Mouse (Mus musculus): ENCODE data around the gene Hif3a.

Gene Hif3a

DNA sequence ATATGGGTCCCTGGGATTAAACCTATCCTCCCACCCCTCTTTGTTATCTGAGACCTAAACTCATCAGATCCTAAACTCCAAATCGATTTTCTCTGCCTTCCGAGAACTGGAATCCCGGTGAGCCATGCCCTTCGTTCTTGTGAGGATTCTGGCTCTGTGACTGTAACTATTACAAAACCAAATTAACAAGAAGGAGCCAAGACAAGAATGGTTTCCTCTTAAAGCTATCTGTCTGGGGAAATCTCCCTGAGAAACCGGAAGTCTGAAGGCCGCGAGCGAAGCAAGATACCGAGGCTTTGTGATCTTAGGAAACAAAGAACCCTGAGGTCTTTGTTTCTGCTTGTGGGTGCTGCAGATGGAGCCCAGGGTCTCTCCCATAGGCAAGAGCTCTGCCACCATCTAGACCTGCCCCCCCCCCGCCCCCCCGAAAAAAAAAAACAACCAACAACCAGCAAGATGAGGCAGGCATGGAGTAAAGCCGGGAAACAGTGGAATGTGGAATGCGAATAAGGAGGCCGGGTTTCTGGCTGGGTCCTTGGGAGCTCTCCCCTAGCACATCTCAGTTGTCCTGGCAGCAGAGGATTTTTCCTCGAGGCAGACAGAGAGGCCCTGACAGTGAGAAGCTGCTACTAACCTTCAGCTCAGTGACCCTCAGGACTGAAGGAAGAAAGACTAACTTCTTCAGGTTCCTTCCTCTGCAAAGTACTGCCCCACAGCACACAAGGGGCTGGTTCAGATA is 72.1 kb downstream of the Hif3a start:
- no peak for DNase-seq

DNA sequence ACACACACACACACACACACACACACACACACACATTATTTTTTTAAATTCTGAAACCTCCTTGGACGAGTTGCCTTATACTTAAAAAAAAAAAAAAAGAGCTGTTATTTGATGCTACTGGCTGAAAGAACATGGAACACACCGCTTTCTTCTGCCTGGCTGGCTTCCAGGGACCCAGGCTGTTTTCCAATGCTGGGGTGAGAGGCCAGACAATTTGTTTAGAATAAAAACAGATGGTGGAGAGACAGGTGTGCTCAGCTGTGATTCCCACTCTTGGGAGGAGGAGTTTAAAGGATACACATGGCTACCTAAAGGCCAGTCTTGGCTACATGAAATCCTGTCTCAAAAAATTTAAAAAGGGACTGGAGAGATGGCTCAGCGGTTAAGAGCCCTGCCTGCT is 73.8 kb downstream of the Hif3a start:
- DNase-seq: no peak

DNA sequence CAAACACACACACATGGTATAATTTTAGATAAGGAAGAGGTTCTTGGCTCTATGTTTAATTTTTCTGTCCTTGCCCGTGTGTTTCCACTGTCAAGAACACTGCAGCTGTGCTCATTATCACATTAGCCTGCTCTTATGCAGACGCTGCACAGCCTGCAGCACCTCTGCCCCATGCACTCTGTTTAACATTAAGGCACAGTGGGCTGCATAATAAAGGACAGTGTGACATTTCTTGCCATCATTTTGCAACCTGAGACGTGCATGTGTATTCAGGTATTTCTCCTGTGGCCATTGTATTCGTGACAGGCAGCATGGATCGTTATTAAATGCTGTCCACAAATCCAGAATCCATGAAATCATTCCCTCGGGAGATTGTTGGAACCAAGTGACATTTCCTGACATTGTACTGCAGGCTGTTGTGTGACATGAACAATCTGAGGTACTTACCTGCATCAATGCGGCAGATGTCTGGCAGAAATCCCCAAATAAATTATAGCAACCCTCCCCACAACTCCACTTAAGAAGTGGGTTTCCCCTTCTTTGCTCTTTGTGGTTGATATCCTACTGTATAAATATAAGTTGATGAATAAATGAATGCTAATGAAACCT is 74.6 kb downstream of the Hif3a start:
- no peak for DNase-seq

DNA sequence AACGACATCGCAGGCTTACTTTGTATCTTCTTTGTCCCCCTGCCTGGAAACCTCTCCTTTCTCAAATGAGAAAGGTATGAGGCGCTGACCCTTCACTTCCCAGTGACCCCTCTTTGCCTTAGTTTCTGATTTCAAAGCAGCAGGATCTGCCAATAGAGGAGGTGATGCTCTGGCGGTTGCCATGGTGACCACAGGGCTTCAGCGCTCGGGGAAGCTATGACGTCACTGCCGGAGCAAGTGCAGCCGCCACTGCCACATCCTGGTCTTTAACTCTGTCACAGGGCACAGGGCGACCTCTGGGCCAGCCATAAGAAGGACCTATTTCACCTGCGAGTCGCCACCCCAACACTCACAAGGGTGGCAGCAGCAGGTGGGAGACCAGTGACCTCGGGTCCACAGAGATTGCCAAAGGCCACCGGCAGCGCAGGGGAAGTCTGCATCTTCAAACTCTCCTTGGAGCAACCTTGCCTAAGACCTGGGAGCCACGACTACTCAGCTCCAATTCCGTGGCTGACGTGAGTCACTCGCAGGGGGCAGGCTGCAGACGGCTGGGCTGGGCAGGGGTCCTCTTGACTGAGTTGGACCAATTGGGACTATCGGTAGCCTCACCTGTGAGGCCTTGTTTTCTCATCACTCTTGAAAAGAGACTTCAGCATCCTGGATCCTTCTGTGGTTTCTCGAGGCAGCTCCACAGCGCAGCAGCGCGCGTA is 79.2 kb downstream of the Hif3a start, which contains the start of gene Gm42372:
Gene Gm42372, plus strand, starts transcription at position 228 of the 710 bp plus-strand sequence.
- peak; percentile 82 to 85 for DNase-seq
